Mouse (Mus musculus) urinary bladder, postnatal 14 days (tissue): Measurements from ENCODE around the gene Gm20661.
"Not testable (repeated sequence)": the region's sequence is repeated elsewhere in the genome, so short reads cannot be mapped to it uniquely, and the experiment has no call there.

Experiments used
- DNase-seq: peaks from one replicate; pipeline ENCODE4 v3.0.0; 2021; ENCODE audit warnings: low spot score

Gm20661 gene

GRCm38 (mm10) chr9:108001922-108002770 is 19.3 kb downstream of the Gm20661 start, which contains the start of gene Ip6k1:
Gene Ip6k1, plus strand, starts transcription at chr9:108002501.
- DNase-seq, result peak; percentile 100

- no peak for DNase-seq
Observed at GRCm38 (mm10) chr9:108002778-108003530, 20.1 kb downstream of the Gm20661 start.

- no peak for DNase-seq
Observed at GRCm38 (mm10) chr9:108003531-108003890, 20.7 kb downstream of the Gm20661 start.

GRCm38 (mm10) chr9:108008041-108008440 is 25.2 kb downstream of the Gm20661 start:
- DNase-seq, result no peak

GRCm38 (mm10) chr9:108010385-108010784 is 27.5 kb downstream of the Gm20661 start:
- DNase-seq, result no peak

GRCm38 (mm10) chr9:108013577-108013976 is 30.7 kb downstream of the Gm20661 start:
- not testable (repeated sequence) for DNase-seq

GRCm38 (mm10) chr9:108017127-108017526 is 34.3 kb downstream of the Gm20661 start:
- no peak for DNase-seq

- no peak for DNase-seq
Observed at GRCm38 (mm10) chr9:108020741-108021140, 37.9 kb downstream of the Gm20661 start.

GRCm38 (mm10) chr9:108023216-108023615 is 40.4 kb downstream of the Gm20661 start:
- no peak for DNase-seq

- DNase-seq, result no peak
Observed at GRCm38 (mm10) chr9:108026584-108026983, 43.7 kb downstream of the Gm20661 start.

- no peak for DNase-seq
Observed at GRCm38 (mm10) chr9:108027867-108028266, 45.0 kb downstream of the Gm20661 start.

- DNase-seq, result no peak
Observed at GRCm38 (mm10) chr9:108032126-108032525, 49.3 kb downstream of the Gm20661 start.

- peak; percentile 45 for DNase-seq
Observed at GRCm38 (mm10) chr9:108035331-108036156, 52.7 kb downstream of the Gm20661 start.
